Mouse (Mus musculus) cerebellum, adult 2 months (tissue): Measurements from ENCODE around the gene Lrrc38. TPM values are rescaled to one million over a fixed set of nuclear protein-coding genes. Genes with fewer than 3 reads are reported as not detected.
A peak's percentile ranks its signal among the peaks of the same experiment; 100 is the strongest.

Source experiments
- DNase-seq, 2 experiments: peaks; one replicate each; pipeline ENCODE4 v3.0.0; 2021
- H3K27ac ChIP-seq: fragments of 200-500 bp; 2 replicates; pipeline ENCODE4 v1.5.1; 2012; ENCODE audit warnings: low read length, control low read depth, inconsistent platforms; ENCODE audit not compliant: insufficient read depth
- H3K27me3 ChIP-seq: fragments of 200-500 bp; 2 replicates; pipeline ENCODE4 v1.6.1; 2012; ENCODE audit warnings: inconsistent platforms, mild to moderate bottlenecking, low read length, moderate library complexity; ENCODE audit not compliant: control insufficient read depth, insufficient read depth
- H3K4me1 ChIP-seq: fragments of 200-500 bp; 2 replicates; pipeline ENCODE4 v1.6.1; 2011; ENCODE audit warnings: low read length; ENCODE audit not compliant: control insufficient read depth, insufficient read depth
- H3K4me3 ChIP-seq: fragments of 200-500 bp; replicated peaks from 2 replicates; pipeline ENCODE3; 2011; ENCODE audit warnings: mild to moderate bottlenecking, low read depth, low read length, control low read depth; ENCODE audit not compliant: insufficient read depth
- CTCF ChIP-seq: fragments of 200-500 bp; IDR thresholded peaks from 2 replicates; pipeline ENCODE4 v1.5.1; 2011; ENCODE audit warnings: low read depth, mild to moderate bottlenecking, control low read depth, low read length, moderate library complexity, borderline replicate concordance; ENCODE audit not compliant: insufficient read depth
- POLR2A ChIP-seq: fragments of 200-500 bp; IDR thresholded peaks from 2 replicates; pipeline ENCODE4 v1.6.1; 2011; ENCODE audit warnings: low read length, control low read depth, borderline replicate concordance; ENCODE audit not compliant: insufficient read depth
- WGBS: fragments of 180-500 bp; shearing (Covaris S2); methylation state at CpG from one replicate; pipeline ENCODE4 v1.1.7; 2018; 5-methylcytosine and 5-hydroxymethylcytosine counted together
- polyA plus RNA-seq: library from polyadenylated mRNA; depleted of rRNA; stranded (reverse); fragments of >200 nt; gene quantifications from 2 replicates; pipeline ENCODE4 v1.2.3, GENCODE M21; 2012; rRNA removed

Gene Lrrc38
- 7.6 and 7.7 TPM in 2 replicates for polyA plus RNA-seq

DNA sequence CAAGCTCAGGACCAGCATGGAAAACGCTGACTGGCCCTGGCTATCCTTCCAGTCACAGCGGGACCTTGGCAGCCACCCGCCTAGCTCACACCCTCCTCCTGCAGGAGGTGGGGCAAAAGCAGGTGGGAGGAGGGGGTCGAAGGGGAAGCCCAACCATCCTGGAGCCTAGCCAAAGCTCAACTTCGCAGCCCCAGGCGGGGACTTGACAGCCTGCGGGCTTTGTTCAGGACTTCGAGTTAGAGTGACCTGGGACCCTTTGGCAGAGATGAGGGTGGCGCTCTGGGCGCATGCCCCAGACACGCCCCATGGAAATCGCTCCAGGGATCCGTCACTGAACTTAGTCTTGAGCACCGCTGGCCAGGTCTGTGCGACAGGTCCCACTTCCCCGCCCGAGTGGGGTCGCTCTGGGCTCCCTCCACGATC lies at the start of gene Lrrc38:
Gene Lrrc38, plus strand, starts transcription at position 274 of the 423 bp plus-strand sequence.
- peak; percentile 79 to 84 for DNase-seq
- TF ChIP-seq POLR2A (no peak), CTCF (no peak)
- under 1% methylated on average over 19 of the region's 19 CpGs for WGBS
- H3K27me3 ChIP-seq, result no peaks in the 10 kb centered on the region
- H3K27ac ChIP-seq, result no peak within 1 kb of the TSS
- H3K4me1 ChIP-seq, result peaks cover 5% of the 10 kb centered on the region
- H3K4me3 ChIP-seq, result peak within 1 kb of the TSS; percentile 48

DNA sequence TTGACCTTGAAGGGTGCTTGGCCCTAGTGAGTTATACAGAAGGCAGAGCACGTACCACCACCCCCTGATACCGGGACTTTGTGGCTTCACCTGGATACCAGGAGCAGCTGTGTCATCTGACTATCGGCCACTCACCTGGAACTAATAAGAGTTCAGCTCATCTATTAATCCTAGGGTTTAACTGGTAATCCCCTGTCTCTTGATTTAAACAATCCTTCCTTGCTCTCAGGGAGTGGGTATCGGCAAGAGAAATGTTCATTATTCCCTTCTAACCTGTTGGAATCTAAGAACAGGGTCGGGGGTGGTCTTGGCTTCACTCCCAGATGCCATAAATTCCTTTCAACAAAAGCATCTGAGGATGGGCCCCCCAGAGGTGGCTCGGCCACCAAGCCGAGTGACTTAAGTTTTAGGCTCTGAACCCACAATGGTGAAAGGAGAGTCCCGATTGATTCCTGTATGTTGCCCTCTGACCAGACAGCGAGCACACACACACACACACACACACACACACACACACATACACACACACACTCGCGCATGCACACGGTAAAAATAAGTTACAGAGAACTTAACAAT lies 49.4 kb upstream of the Lrrc38 start:
- no peak overlapping the region for H3K4me3 ChIP-seq
- WGBS, result 33% methylated on average over 12 of the region's 12 CpGs

DNA sequence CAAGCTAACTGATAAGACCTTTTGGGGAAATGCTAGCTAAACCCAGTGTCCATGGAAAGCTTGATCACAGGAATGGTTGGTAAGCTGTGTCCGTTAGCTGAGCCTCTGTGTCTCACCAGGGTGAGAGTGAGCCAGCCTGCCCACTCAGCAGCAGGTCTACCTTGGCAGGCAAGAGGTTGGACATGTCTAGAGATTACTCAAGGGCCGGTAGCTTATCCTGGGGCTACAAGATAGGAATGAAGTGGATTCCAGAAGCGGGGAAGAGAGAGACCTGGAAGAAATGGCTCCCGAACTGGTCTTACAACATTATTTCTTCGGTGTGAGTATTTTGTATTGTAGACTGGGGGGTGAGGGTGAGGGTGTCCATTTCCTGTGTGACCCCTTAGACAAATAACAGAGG lies 48.5 kb upstream of the Lrrc38 start:
- no peak overlapping the region for H3K27ac ChIP-seq
- H3K4me1 ChIP-seq, result peaks cover 10% of the 10 kb centered on the region; the same call in 1 of the 2 replicates
- WGBS, result 58% methylated on average over 5 of the region's 5 CpGs
- no peaks in the 10 kb centered on the region; the same call in 1 of the 2 replicates for H3K27me3 ChIP-seq
- TF ChIP-seq POLR2A (no peak), CTCF (no peak)
- DNase-seq, result no peak
- H3K4me3 ChIP-seq, result no peak overlapping the region

More for the DNA sequence above, 49.4 kb upstream of the Lrrc38 start:
- H3K27ac ChIP-seq, result no peak overlapping the region
- TF ChIP-seq CTCF (no peak), POLR2A (no peak)
- no peaks in the 10 kb centered on the region; the same call in 1 of the 2 replicates for H3K27me3 ChIP-seq
- H3K4me1 ChIP-seq, result peaks cover 10% of the 10 kb centered on the region; the same call in 1 of the 2 replicates
- no peak for DNase-seq

DNA sequence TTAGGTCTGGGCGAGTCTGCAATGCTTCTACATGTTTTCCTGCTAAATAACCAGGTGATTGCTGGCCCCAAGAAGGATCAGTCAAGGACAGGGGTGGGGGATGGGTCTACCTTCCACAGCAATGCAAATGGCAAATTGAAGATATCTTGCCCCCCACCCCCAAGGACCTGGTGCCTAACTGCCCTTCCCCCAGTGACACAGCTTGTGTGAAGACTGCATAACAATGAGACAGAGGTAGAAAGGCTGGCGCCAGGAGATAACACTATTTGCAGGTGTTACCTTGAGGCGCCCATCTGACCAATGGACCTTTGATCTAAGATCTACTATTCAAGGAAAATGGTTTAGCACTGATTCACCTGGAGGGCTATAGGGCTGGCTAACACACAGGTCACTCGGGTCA lies 47.7 kb upstream of the Lrrc38 start:
- Histone ChIP-seq H3K27me3 (no peaks in the 10 kb centered on the region; the same call in 1 of the 2 replicates), H3K4me3 (no peak overlapping the region), H3K4me1 (peaks cover 10% of the 10 kb centered on the region; the same call in 1 of the 2 replicates), H3K27ac (no peak overlapping the region)
- DNase-seq, result no peak
- TF ChIP-seq POLR2A (no peak), CTCF (no peak)
- WGBS, result 73% methylated on average over 4 of the region's 4 CpGs

DNA sequence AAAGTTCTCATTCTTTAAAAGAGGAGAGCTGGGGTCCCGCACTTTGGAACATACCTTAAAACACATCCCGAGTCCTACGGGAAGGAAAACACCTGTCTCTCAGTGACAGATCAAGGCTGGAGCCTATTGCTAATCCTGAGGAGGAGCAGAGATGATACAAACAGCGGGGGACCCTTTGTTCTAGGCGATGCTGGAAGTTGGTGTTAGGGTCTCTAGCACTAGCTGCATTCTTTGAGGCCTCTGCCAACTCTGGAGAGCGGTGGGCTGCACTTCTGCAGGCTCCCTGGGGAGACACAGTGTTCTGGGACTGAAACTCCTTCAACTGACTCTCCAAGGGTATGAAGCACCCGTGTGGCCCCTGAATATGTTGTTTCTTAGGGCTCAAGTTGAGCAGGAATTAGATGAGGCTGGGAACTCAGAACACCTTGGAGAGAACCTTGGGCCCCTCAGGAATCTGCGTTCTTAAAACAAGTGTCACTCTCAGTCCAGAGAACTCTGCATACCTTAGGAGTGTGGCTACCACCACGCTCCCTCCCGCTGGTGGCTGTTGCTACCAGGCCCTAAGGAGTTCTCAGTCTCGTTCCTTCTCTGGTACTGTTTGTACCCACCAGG lies 47.2 kb upstream of the Lrrc38 start:
- no peak for TF ChIP-seq POLR2A
- TF ChIP-seq CTCF, result no peak
- DNase-seq, result no peak
- no peak overlapping the region for H3K4me3 ChIP-seq
- no peaks in the 10 kb centered on the region; the same call in 1 of the 2 replicates for H3K27me3 ChIP-seq
- WGBS, result 51% methylated on average over 11 of the region's 11 CpGs
- H3K4me1 ChIP-seq, result peaks cover 10% of the 10 kb centered on the region; the same call in 1 of the 2 replicates
- H3K27ac ChIP-seq, result no peak overlapping the region

DNA sequence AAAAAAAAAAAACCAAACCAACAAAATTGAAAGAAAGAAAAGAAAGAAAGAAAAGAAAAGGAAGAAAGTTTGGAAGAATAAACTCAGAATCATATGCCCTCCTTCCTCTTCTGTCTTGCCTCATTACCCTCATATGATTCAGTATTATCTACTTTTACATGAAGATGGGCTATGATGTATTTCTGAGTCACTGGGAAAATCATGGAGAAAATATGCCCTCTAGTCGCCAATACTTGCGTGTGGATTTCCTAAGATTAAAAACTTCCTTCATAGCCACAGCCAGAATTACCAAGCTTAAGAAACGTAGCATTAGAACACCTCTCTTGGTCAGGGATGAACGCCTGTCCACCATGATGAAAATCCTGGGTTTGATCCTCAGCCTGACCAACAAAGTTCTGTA lies 44.5 kb upstream of the Lrrc38 start:
- TF ChIP-seq POLR2A (no peak), CTCF (no peak)
- Histone ChIP-seq H3K4me1 (no peaks in the 10 kb centered on the region), H3K27ac (no peak overlapping the region), H3K27me3 (no peaks in the 10 kb centered on the region), H3K4me3 (no peak overlapping the region)
- WGBS, result 91% methylated on average over 4 of the region's 4 CpGs
- DNase-seq, result no peak

DNA sequence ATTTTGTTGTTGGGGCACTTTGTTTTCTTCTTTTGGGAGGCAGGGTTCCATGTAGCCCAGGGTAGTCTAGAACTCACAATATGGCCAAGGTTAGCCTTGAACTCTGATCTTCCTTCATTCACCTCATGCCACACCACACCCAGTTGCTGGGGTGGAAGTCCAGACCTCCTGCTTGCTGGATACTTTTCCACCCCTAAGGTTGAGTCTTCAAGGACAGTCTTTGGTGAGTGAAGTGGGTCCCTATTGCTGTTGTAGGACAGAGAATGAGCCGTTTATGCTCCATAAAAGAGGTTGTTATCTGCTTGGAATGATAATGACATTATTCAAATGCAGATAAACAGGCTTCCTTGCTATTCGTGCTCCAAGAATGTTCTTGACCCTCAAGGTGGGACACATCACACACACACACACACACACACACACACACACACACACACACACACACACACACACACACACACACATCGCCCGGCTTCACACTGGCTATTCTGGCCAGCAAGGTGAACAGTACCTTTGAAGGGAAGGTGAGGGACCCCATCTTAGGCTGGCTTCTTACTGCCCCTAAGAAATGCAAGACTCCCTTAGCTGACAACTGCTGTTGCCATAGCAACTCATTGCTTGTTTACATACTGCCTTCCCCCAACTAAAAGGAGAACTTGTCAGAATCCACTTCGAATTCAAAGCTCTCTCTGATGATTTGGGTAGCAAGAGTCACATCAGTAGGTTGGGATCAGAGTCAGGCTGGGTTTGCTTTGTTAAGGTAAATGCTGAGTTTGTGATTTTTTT lies 43.4 kb upstream of the Lrrc38 start:
- no peaks in the 10 kb centered on the region for H3K27me3 ChIP-seq
- no peak overlapping the region for H3K27ac ChIP-seq
- no peak overlapping the region for H3K4me3 ChIP-seq
- no peak for DNase-seq
- H3K4me1 ChIP-seq, result no peaks in the 10 kb centered on the region
- WGBS, result 73% methylated on average over 5 of the region's 5 CpGs
- TF ChIP-seq CTCF, result no peak
- TF ChIP-seq POLR2A, result no peak
